Mouse (Mus musculus) lung, embryonic 14.5 days (tissue): ENCODE data around the gene Khdrbs2. TPM values are rescaled to one million over a fixed set of nuclear protein-coding genes. Genes with fewer than 3 reads are reported as not detected.

Experiments
- ATAC-seq: fragments of 200-750 bp; cut with Nextera tagmentation; 2 replicates; pipeline ENCODE4 v1.8.0; 2017; ENCODE audit warnings: mild to moderate bottlenecking, moderate TSS enrichment, moderate library complexity; ENCODE audit not compliant: insufficient read depth
- DNase-seq: peaks from one replicate; pipeline ENCODE4 v3.0.0-alpha.2; 2015
- H3K27ac ChIP-seq: fragments of 300-500 bp; sonication (generic); 2 replicates; pipeline ENCODE4 v1.5.1; 2014; ENCODE audit warnings: low read depth, mild to moderate bottlenecking, moderate library complexity
- H3K27me3 ChIP-seq: fragments of 300-500 bp; sonication (generic); 2 replicates; pipeline ENCODE4 v1.6.1; 2014; ENCODE audit warnings: low read length, control low read depth; ENCODE audit not compliant: insufficient read depth
- H3K36me3 ChIP-seq: fragments of 300-500 bp; sonication (generic); 2 replicates; pipeline ENCODE4 v1.6.1; 2014; ENCODE audit warnings: control low read depth; ENCODE audit not compliant: insufficient read depth
- H3K4me1 ChIP-seq: fragments of 300-500 bp; sonication (generic); 2 replicates; pipeline ENCODE4 v1.6.1; 2014; ENCODE audit warnings: antibody characterized with exemption, control low read depth; ENCODE audit not compliant: insufficient read depth
- H3K4me2 ChIP-seq: fragments of 300-500 bp; sonication (generic); 2 replicates; pipeline ENCODE4 v1.6.1; 2014; ENCODE audit warnings: mild to moderate bottlenecking
- H3K4me3 ChIP-seq: fragments of 300-500 bp; sonication (generic); 2 replicates; pipeline ENCODE4 v1.5.1; 2014; ENCODE audit warnings: low read depth, low read length
- H3K9ac ChIP-seq: fragments of 300-500 bp; sonication (generic); 2 replicates; pipeline ENCODE4 v1.6.1; 2014
- H3K9me3 ChIP-seq: fragments of 300-500 bp; sonication (generic); 2 replicates; pipeline ENCODE4 v1.6.1; 2016; ENCODE audit warnings: low read depth, low read length, control low read depth
- CTCF ChIP-seq: IDR thresholded peaks from 2 replicates; pipeline ENCODE4 v1.5.1; 2016; ENCODE audit warnings: antibody characterized with exemption, low read depth
- WGBS: fragments of 180-500 bp; shearing (Covaris S2); extraction: QIAGEN DNeasy Blood & Tissue Kit; methylation state at CpG from one replicate; pipeline ENCODE4 v1.1.7; 2014; 5-methylcytosine and 5-hydroxymethylcytosine counted together
- polyA plus RNA-seq: library from polyadenylated mRNA; unstranded; fragments of >200 nt; fragmentation: Nextera tagmentation; extraction: Ambion mirVana; gene quantifications from 2 replicates; pipeline ENCODE4 v1.2.1, GENCODE M21; 2014

Khdrbs2 gene
- polyA plus RNA-seq, 1 experiment from 2014 or later: 1.0 TPM

- H3K27ac ChIP-seq: no peak overlapping the region
- no peaks in the 10 kb centered on the region for H3K4me1 ChIP-seq
- WGBS: 53% methylated on average over 2 of the region's 2 CpGs
- no peaks in the 10 kb centered on the region for H3K36me3 ChIP-seq
- TF ChIP-seq CTCF: no peak
- H3K4me2 ChIP-seq: no peak overlapping the region
- H3K9ac ChIP-seq: no peak overlapping the region
- no peaks in the 10 kb centered on the region for H3K9me3 ChIP-seq
- DNase-seq (no peak), ATAC-seq (no peak; the same call in 1 of the 2 replicates)
- no peak overlapping the region for H3K4me3 ChIP-seq
- H3K27me3 ChIP-seq: no peaks in the 10 kb centered on the region
These were observed 191.0 kb downstream of the Khdrbs2 start for GRCm38 (mm10) chr1:32363539-32363938.

GRCm38 (mm10) chr1:32397553-32397952 is 225.0 kb downstream of the Khdrbs2 start:
- no peak for TF ChIP-seq CTCF
- Histone ChIP-seq H3K9ac (no peak overlapping the region), H3K4me1 (no peaks in the 10 kb centered on the region), H3K4me3 (no peak overlapping the region), H3K9me3 (no peaks in the 10 kb centered on the region), H3K36me3 (no peaks in the 10 kb centered on the region), H3K27me3 (no peaks in the 10 kb centered on the region), H3K4me2 (no peak overlapping the region), H3K27ac (no peak overlapping the region)
- DNase-seq (no peak), ATAC-seq (no peak)
- WGBS: 73% methylated on average over 6 of the region's 6 CpGs

GRCm38 (mm10) chr1:32407651-32408050 is 235.1 kb downstream of the Khdrbs2 start:
- DNase-seq (peak; percentile 40), ATAC-seq (peak; percentile 75; the same call in 1 of the 2 replicates)
- H3K4me2 ChIP-seq: no peak overlapping the region
- no peaks in the 10 kb centered on the region for H3K36me3 ChIP-seq
- H3K4me1 ChIP-seq: no peaks in the 10 kb centered on the region
- H3K9me3 ChIP-seq: no peaks in the 10 kb centered on the region
- no peaks in the 10 kb centered on the region for H3K27me3 ChIP-seq
- H3K9ac ChIP-seq: no peak overlapping the region
- TF ChIP-seq CTCF: no peak
- H3K4me3 ChIP-seq: no peak overlapping the region
- no peak overlapping the region for H3K27ac ChIP-seq
- WGBS: 48% methylated on average over 2 of the region's 2 CpGs

GRCm38 (mm10) chr1:32428410-32428809 is 255.9 kb downstream of the Khdrbs2 start:
- H3K4me3 ChIP-seq: no peak overlapping the region
- H3K27ac ChIP-seq: no peak overlapping the region
- no peak for TF ChIP-seq CTCF
- H3K9ac ChIP-seq: no peak overlapping the region
- no peak for ATAC-seq
- no peak for DNase-seq
- H3K36me3 ChIP-seq: no peaks in the 10 kb centered on the region
- no peaks in the 10 kb centered on the region for H3K4me1 ChIP-seq
- WGBS: 44% methylated on average over 1 of the region's 1 CpGs
- no peaks in the 10 kb centered on the region for H3K27me3 ChIP-seq
- H3K4me2 ChIP-seq: no peak overlapping the region
- no peaks in the 10 kb centered on the region for H3K9me3 ChIP-seq

- Histone ChIP-seq H3K9me3 (no peaks in the 10 kb centered on the region), H3K36me3 (no peaks in the 10 kb centered on the region), H3K4me1 (no peaks in the 10 kb centered on the region), H3K9ac (no peak overlapping the region), H3K4me3 (no peak overlapping the region), H3K27me3 (no peaks in the 10 kb centered on the region), H3K4me2 (no peak overlapping the region), H3K27ac (no peak overlapping the region)
- peak; percentile 31; the same call in 1 of the 2 replicates for ATAC-seq
- peak; percentile 5 for DNase-seq
- TF ChIP-seq CTCF: no peak
- WGBS: 12% methylated on average over 1 of the region's 1 CpGs
These were observed 257.0 kb downstream of the Khdrbs2 start for GRCm38 (mm10) chr1:32429493-32429892.

GRCm38 (mm10) chr1:32430516-32430915 is 258.0 kb downstream of the Khdrbs2 start:
- Histone ChIP-seq H3K9ac (no peak overlapping the region), H3K4me3 (no peak overlapping the region), H3K4me2 (no peak overlapping the region), H3K9me3 (no peaks in the 10 kb centered on the region), H3K36me3 (no peaks in the 10 kb centered on the region), H3K27me3 (no peaks in the 10 kb centered on the region), H3K27ac (no peak overlapping the region), H3K4me1 (no peaks in the 10 kb centered on the region)
- no peak for DNase-seq
- ATAC-seq: no peak
- no peak for TF ChIP-seq CTCF
- 80% methylated on average over 3 of the region's 3 CpGs for WGBS

GRCm38 (mm10) chr1:32433118-32433517 is 260.6 kb downstream of the Khdrbs2 start:
- no peak overlapping the region for H3K4me2 ChIP-seq
- H3K9ac ChIP-seq: no peak overlapping the region
- TF ChIP-seq CTCF: no peak
- H3K27ac ChIP-seq: no peak overlapping the region
- ATAC-seq (no peak), DNase-seq (no peak)
- H3K4me3 ChIP-seq: no peak overlapping the region
- 80% methylated on average over 2 of the region's 2 CpGs for WGBS
- H3K9me3 ChIP-seq: no peaks in the 10 kb centered on the region
- no peaks in the 10 kb centered on the region for H3K4me1 ChIP-seq
- H3K36me3 ChIP-seq: no peaks in the 10 kb centered on the region
- no peaks in the 10 kb centered on the region for H3K27me3 ChIP-seq

- Histone ChIP-seq H3K27ac (no peak overlapping the region), H3K9ac (no peak overlapping the region), H3K27me3 (no peaks in the 10 kb centered on the region), H3K4me2 (no peak overlapping the region), H3K4me3 (no peak overlapping the region), H3K4me1 (no peaks in the 10 kb centered on the region), H3K36me3 (no peaks in the 10 kb centered on the region), H3K9me3 (no peaks in the 10 kb centered on the region)
- no peak for DNase-seq
- ATAC-seq: no peak
- no peak for TF ChIP-seq CTCF
- WGBS: 78% methylated on average over 5 of the region's 5 CpGs
These were observed 271.4 kb downstream of the Khdrbs2 start for GRCm38 (mm10) chr1:32443927-32444326.
